Mouse (Mus musculus) G1E (cell line): ENCODE results near the gene Prodh2. TPM values are rescaled to one million over a fixed set of nuclear protein-coding genes. Genes with fewer than 3 reads are reported as not detected.

Experiments
- ATAC-seq: 2 replicates; pipeline ENCODE4 v1.8.0; 2016; ENCODE audit warnings: mild to moderate bottlenecking; ENCODE audit not compliant: insufficient number of reproducible peaks, poor library complexity, low FRiP score, severe bottlenecking; ENCODE audit errors: extremely low read depth
- DNase-seq: peaks from one replicate; pipeline ENCODE4 v3.0.0; 2012; ENCODE audit warnings: low spot score
- H3K27me3 ChIP-seq: 2 replicates; pipeline ENCODE4 v1.6.1; 2012; ENCODE audit warnings: mild to moderate bottlenecking, low read length, inconsistent platforms; ENCODE audit not compliant: insufficient read depth
- H3K36me3 ChIP-seq: replicated peaks from 2 replicates; pipeline ENCODE3; 2012; ENCODE audit warnings: mild to moderate bottlenecking, inconsistent platforms
- H3K4me1 ChIP-seq: 2 replicates; pipeline ENCODE4 v1.6.1; 2012; ENCODE audit warnings: low read depth, low read length, inconsistent platforms, mixed read lengths; ENCODE audit not compliant: insufficient read depth
- H3K4me3 ChIP-seq: 2 replicates; pipeline ENCODE4 v1.5.1; 2012; ENCODE audit warnings: low read depth, mild to moderate bottlenecking, inconsistent platforms, low read length, moderate library complexity, mixed read lengths
- H3K9me3 ChIP-seq: replicated peaks from 2 replicates; pipeline ENCODE4 v1.6.1; 2012; ENCODE audit warnings: inconsistent platforms
- CTCF ChIP-seq: IDR thresholded peaks from 2 replicates; pipeline ENCODE4 v1.5.1; 2012; ENCODE audit warnings: low read depth, low read length, inconsistent platforms, mixed read lengths
- GATA1 ChIP-seq: IDR thresholded peaks from 2 replicates; pipeline ENCODE4 v1.6.1; 2012; ENCODE audit warnings: borderline replicate concordance, low read length, inconsistent platforms, mixed read lengths
- GATA2 ChIP-seq: IDR thresholded peaks from 2 replicates; pipeline ENCODE4 v1.6.1; 2012; ENCODE audit warnings: low read depth, low read length, inconsistent platforms, borderline replicate concordance
- POLR2AphosphoS5 ChIP-seq: IDR thresholded peaks from 2 replicates; pipeline ENCODE4 v1.6.1; 2012; ENCODE audit warnings: low read depth, low read length, inconsistent platforms; ENCODE audit not compliant: insufficient replicate concordance
- TAL1 ChIP-seq: conservative IDR thresholded peaks from 2 replicates; pipeline ENCODE4 v1.6.1; 2012; ENCODE audit warnings: low read depth, low read length, inconsistent platforms, mixed read lengths
- polyA plus RNA-seq: library from polyadenylated mRNA; stranded (reverse); fragments of >175 nt; gene quantifications from 2 replicates; pipeline ENCODE4 v1.2.3, GENCODE M21; 2012
- total RNA-seq, 2 experiments: library from RNA; stranded (forward) in 1 of 2; stranded (reverse) in 1 of 2; fragments of 200-1000 nt in 1 of 2; fragments of >200 nt in 1 of 2; fragmentation: Nextera tagmentation in 1 of 2; gene quantifications; 2 replicates each; pipeline ENCODE4 v1.2.3; 2014 to 2017

Prodh2 gene
- total and polyA plus RNA-seq, 3 experiments, result not detected

- Histone ChIP-seq H3K27me3 (no peaks in the 10 kb centered on the region), H3K4me3 (no peak overlapping the region), H3K36me3 (peaks cover 89% of the 10 kb centered on the region), H3K4me1 (peaks cover 14% of the 10 kb centered on the region), H3K9me3 (no peaks in the 10 kb centered on the region)
- TF ChIP-seq CTCF (no peak), GATA1 (no peak), POLR2AphosphoS5 (no peak), GATA2 (no peak), TAL1 (no peak)
- DNase-seq (no peak), ATAC-seq (no peak)
Observed at GRCm38 (mm10) chr7:30526399-30526798, 33.0 kb downstream of the Prodh2 start.

DNA sequence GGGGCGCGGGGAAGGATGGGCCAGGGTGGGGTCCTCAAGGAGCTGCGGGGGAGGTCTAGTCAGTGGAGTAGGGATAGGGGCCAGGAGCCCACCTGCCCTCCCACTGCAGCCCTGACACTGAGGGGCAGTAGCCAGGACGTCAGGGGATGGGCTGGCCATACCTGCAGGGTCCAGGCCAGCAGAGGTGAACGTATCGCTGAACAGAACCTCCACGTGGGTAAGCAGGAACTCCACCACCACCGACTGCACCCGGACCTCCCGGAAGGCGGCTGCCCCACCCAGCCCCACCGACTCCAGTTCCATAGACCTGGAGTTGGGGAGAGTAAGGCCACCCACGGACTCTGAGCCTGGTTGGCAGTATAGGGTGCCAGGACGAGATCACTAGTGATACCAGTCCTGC lies 33.6 kb downstream of the Prodh2 start:
- Histone ChIP-seq H3K9me3 (no peaks in the 10 kb centered on the region), H3K36me3 (peaks cover 94% of the 10 kb centered on the region), H3K4me3 (no peak overlapping the region), H3K4me1 (peaks cover 17% of the 10 kb centered on the region), H3K27me3 (no peaks in the 10 kb centered on the region)
- ATAC-seq (no peak), DNase-seq (no peak)
- no peak for TF ChIP-seq CTCF
- TF ChIP-seq GATA1, result no peak
- no peak for TF ChIP-seq GATA2
- TF ChIP-seq TAL1, result no peak
- no peak for TF ChIP-seq POLR2AphosphoS5

DNA sequence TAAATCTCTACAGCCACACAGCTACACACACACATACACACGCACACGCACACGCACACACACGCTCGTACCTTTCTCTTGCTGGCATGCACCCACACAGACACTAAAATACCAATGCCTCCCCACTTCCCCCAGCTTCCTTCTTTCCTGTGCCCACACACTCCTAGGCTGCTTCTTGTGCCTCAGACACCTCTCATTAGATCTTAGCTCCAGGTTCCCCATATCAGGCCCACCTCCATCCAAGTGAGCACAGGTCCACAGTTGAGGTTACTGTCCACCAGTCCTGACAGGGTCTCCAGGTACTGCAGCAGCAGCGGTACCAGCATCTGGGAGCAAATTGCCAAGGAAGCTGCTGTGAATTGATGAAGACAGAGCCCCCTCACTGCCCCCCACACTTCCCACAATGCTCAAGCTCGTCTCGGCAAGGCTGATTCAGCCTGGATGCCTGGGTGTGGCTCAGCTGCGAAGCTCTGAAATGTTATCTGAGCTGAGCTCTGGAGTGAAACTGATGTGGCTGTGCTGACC lies 37.9 kb downstream of the Prodh2 start:
- ATAC-seq (no peak), DNase-seq (no peak)
- H3K9me3 ChIP-seq, result no peaks in the 10 kb centered on the region
- no peak overlapping the region for H3K4me3 ChIP-seq
- H3K27me3 ChIP-seq, result no peaks in the 10 kb centered on the region
- TF ChIP-seq TAL1 (no peak), CTCF (no peak), GATA2 (no peak), GATA1 (no peak), POLR2AphosphoS5 (no peak)
- H3K36me3 ChIP-seq, result peaks cover 72% of the 10 kb centered on the region
- H3K4me1 ChIP-seq, result peaks cover 42% of the 10 kb centered on the region

DNA sequence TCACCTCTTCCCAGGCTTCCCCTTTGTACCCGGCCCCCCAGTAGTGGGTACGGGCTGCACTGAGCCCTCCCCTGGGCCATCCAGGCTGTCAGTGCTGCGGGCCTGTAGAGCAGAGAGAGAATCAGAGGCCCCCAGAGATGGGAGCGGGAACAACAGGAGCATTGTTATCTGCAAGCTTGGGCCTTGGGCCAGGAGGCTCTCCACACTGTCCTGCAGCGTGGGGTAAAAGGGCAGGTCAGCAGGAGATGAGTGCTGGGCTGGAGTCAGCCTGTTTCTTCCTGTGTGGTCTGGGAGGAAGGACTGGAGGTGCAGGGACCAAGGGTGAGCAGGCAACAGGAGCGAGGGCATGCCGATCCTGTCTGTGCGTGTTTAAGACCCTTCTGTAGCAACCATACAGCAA lies 39.5 kb downstream of the Prodh2 start:
- TF ChIP-seq GATA1 (no peak), TAL1 (no peak)
- Histone ChIP-seq H3K4me1 (peaks cover 41% of the 10 kb centered on the region), H3K36me3 (peaks cover 61% of the 10 kb centered on the region), H3K4me3 (no peak overlapping the region), H3K9me3 (no peaks in the 10 kb centered on the region), H3K27me3 (no peaks in the 10 kb centered on the region)
- ATAC-seq (no peak), DNase-seq (no peak)

GRCm38 (mm10) chr7:30533941-30534632 lies 40.7 kb downstream of the Prodh2 start:
- peaks cover 33% of the 10 kb centered on the region for H3K4me1 ChIP-seq
- DNase-seq, result no peak
- ATAC-seq, result no peak
- TF ChIP-seq GATA1 (no peak), POLR2AphosphoS5 (no peak), GATA2 (no peak), TAL1 (no peak), CTCF (no peak)
- H3K36me3 ChIP-seq, result peaks cover 59% of the 10 kb centered on the region
- no peaks in the 10 kb centered on the region for H3K27me3 ChIP-seq
- peak overlapping the region; percentile 82 for H3K4me3 ChIP-seq
- H3K9me3 ChIP-seq, result no peaks in the 10 kb centered on the region

GRCm38 (mm10) chr7:30534633-30535577 lies 41.5 kb downstream of the Prodh2 start, which contains the start of gene Arhgap33:
TSS of gene Arhgap33 (minus strand) at chr7:30535060.
- Histone ChIP-seq H3K36me3 (peaks cover 59% of the 10 kb centered on the region), H3K27me3 (no peaks in the 10 kb centered on the region), H3K4me3 (peak within 1 kb of the TSS; percentile 82), H3K9me3 (no peaks in the 10 kb centered on the region), H3K4me1 (peaks cover 33% of the 10 kb centered on the region)
- DNase-seq (peak; percentile 100), ATAC-seq (peak; percentile 93)
- TF ChIP-seq GATA1 (no peak), CTCF (no peak), GATA2 (no peak), POLR2AphosphoS5 (no peak), TAL1 (no peak)
